Mouse (Mus musculus): ENCODE data around the gene Tekt3.

GRCm38 (mm10) chr11:63084536-63084935 lies 23.1 kb downstream of the Tekt3 start:
- TF ChIP-seq ZNF384 (IDR thresholded peaks at IDR 0.05; ENCODE audit: low read depth, low read length) (no peak), HCFC1 (IDR thresholded peaks at IDR 0.05; ENCODE audit: borderline replicate concordance, insufficient read depth, low read length) (no peak), MAFK (IDR thresholded peaks at IDR 0.05; ENCODE audit: insufficient read depth, low read depth, low read length) (no peak), ZC3H11A (IDR thresholded peaks at IDR 0.05; ENCODE audit: borderline replicate concordance, low read depth, low read length) (no peak)

Measured in ES-E14 (cell line).